Mouse (Mus musculus): Measurements from ENCODE around the gene Kcna5.

The Kcna5 gene

DNA sequence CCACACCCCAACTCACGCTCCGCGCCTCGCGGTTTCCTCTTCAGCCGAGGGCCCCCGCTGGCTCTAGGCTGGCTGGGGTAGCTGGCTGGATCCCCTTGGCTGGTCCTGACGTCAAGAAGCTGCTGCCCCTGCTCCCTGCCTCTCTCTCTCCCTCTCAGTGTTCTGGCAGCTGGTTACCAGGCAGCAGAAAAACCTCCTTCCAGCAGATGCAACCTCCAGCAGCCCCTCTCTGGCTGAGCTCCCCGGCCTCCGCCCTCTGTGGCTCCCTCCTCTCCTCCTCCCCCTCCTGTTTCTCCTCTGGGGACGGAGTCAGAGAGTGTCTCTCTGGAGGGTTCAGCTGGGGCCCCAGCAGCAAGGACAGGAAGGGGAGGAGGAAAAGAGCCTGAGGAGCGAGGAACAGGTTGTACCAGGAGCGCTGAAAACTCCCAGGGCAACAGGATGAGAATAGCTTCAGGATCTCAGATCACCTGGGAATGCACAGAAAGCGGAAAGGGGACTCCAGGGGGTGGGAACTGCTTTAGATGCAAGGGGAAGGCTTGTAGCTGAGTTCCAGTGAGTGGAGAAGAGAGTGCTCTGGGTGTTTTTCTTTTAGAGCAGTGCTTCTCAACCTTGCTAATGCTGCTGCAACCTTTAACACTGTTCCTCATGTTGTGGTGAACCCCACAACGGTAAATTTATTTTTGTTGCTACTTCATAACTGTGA, at the start of gene Kcna5:
Gene Kcna5 (minus strand): TSS at position 205 of the 703 bp plus-strand sequence.
- DNase-seq (ENCODE audit: low spot score in 2 of 2), result no peak

DNA sequence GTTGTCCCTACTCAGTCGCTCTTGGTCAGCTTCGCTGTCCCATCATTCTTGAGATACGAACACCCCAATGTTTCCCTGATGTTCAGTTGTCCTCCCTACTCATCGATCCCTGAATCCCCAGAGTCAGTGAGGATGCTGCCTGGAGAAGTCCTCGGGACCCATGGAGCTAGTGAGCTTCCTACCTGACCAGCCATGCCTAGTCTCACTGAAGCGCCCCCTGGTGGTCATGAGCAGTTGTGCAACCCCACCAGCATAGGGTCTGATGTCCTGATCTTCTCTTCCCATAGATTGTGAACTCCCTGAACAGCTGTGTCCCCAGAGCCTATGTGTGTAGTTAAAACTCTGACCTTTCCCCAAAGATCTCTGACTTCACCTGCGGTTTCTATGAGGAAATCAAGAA, 47.9 kb upstream of the Kcna5 start:
- peak; percentile 17 to 68 for DNase-seq (ENCODE audit: low spot score in 2 of 2)

DNA sequence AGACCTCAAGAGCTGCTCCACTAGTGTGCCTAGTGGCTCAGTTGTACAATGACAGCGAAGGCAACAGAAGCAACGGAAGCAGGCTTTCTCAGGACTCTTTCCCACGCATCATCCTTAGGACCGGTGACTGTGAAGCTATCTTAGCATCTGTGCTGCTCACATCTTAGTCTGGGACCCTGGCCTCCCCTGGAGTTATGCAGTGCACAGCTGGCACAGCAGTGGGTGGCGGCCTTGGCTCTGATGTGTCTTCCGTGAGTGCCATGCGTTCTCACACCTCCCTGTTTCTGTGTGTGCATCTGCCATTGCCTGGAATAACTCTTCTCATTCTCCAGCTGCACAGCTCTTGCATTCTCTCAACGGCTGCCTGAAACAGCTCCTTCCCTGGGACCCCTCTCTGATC, 46.4 kb upstream of the Kcna5 start:
- DNase-seq (ENCODE audit: low spot score in 2 of 2), result no peak

DNA sequence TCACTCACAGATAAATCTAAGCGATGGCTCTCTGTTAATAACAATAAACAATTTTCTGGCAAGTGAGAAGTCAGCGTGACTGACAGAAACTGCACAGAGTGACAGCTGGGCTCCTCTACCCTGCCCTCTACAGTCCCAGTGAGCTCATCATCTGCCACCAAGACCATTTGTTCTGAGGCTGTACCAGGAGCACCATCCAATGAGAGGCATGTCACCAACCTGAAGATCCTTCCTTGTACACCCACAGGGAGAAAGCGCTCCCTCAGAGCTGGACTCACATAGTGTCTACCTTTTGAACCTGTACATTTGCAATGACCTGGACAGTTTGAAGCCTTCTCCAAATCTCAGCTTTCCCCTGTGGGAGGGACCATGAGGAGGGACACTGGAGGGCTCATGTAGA, 45.4 kb upstream of the Kcna5 start:
- DNase-seq (ENCODE audit: low spot score in 2 of 2), result no peak

DNA sequence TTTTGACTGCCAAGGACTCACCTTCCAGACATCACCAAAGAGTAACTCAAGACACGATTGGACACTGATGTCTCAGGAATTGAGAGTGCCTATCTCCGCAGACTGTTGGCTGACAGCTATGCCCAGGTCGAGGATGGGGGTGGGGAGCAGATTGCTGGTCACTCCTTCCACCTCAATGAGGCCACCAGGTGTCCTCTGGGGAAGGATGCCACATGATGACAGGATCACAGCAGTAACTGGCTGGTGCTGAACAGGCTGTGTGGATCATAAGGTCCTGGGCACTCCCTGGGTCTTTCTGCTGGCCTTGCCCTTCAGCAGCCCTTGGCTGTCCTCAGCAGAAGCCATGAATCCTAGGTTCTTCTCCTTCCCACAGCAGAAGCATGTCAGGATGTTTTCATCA, 42.2 kb upstream of the Kcna5 start:
- DNase-seq (ENCODE audit: low spot score in 2 of 2), result no peak

DNA sequence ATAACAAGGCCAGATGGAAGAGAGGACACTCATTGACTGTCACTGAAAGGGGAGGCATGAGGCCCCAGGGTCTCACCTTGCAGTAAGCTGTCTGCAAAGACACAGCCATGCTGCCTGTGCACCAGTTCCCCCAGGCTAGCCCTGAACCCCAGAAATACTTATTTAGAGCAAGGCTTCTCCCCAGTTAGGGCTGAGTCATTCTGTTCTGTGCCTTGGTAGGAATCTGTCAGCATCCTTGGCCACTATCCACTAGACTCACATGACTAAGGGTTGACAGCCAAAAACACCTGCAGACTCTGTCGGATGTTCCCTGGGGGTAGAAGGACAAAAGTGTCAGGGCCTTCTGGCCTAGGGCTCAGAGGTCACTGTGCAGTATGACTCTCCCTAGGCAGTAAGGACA, 41.4 kb upstream of the Kcna5 start:
- DNase-seq (ENCODE audit: low spot score in 2 of 2), result no peak

DNA sequence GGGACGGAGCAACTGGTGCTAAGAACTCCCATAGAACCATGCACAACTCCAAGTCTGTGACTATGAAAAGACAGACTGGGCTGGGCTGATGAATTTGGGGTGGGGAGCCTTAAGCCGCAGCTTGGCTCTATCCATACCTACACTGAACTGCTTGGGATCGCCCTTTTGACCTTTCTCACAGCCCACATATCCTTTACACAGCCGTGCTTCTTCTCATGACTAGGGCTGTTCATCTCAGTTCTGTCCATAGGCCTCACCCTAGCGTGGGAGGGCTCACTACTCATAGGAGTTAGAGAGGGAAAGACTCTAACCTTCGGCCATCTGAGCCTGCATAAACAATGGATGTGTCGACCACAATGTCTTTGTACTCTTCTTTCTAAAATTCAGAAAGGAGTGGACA, 39.6 kb upstream of the Kcna5 start:
- no peak for DNase-seq (ENCODE audit: low spot score in 2 of 2)

DNA sequence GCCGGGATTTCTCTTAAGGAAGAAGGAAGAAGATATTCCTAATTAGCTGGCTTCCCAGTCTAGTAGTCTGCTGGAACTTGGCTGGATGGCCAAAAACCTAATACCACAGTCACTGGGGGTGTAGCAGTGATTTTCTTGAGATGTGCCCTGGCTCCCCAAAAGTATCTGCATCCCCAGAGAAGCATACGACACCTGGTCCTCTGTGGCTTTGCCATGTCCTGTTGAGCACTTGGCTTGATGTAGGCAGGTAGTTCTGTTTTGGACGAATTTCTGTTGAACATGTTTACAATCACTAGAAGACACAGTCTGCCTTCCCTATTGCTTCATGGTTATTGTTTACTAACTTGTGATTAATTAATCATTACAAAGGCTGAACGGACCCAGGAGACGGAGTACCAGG, 37.8 kb upstream of the Kcna5 start:
- no peak for DNase-seq (ENCODE audit: low spot score in 2 of 2)

DNA sequence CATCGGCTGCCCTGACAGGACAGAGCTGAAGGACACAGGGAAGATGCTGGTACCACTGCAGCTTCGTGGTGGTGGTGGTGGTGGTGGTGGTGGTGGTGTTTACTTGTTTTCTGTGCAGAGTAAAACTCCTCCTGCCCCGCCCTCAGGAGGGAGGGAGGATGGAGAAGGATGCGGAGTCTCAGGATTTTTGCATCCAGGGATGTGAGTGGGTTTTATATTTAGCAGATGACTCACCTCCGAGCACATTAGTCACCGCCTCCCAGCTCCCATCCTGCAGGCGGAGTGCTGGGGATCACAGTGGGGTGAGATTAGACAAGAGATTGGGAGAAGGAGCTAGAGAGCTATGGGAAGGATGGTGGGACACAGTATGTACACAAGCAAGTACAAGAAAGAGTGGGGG, 34.6 kb upstream of the Kcna5 start:
- DNase-seq (ENCODE audit: low spot score in 2 of 2), result no peak

DNA sequence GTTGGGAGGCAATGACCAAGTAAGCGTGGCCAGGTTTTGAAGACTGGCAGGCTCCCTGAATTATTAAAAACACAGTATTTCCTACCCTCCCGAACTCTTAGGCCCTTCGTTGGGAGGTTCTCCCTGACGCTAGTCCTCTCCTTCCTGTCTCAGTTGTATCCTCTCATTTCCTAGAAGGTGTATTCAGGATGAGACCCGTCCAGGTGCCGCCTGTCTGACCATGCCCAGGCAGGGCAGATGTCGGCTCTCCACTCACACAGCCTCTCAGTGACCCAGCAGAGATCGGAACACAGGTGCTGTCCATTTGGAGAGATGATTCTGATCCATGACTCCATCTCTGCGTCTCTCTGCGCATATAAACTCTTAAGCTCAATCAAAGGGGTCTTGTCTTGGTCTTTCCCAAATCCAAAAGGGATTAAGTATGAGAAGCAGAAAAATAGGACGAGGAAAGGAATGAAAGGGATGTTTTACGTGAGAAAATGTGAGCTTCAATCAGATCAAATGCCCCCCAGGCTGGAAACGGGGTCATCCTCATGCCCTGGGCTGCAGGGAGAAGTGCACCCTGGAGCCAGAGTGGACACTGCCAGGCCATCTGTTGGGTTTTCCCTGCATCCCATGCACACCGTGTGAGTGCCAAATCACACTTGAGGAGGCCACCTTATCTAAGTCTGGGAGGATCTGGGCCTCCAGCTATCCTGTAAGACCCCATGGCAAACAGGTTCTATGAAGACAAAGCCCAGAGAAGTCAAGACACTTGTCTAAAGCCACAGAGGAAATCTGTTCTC, 33.0 kb upstream of the Kcna5 start:
- DNase-seq (ENCODE audit: low spot score in 2 of 2), result no peak

DNA sequence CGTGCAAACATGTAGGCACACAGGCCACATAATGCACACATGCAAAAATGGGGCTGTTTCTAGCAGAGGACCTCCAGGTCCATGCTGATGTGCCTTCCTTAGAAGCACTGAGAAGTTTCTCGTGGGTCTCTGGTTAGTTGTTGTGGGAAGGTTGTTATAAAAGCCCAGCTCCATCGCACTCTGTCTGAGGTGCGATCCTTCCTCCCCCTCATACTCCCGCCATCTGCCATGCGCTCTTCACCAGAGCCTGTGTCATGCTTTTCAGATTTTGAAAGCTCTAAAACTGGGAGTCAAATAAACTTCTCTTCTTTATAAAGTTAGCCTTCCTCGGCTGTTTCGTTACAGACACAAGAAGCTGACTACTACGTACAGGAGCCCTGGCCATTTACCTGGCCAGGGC, 32.1 kb upstream of the Kcna5 start:
- DNase-seq (ENCODE audit: low spot score in 2 of 2), result no peak

DNA sequence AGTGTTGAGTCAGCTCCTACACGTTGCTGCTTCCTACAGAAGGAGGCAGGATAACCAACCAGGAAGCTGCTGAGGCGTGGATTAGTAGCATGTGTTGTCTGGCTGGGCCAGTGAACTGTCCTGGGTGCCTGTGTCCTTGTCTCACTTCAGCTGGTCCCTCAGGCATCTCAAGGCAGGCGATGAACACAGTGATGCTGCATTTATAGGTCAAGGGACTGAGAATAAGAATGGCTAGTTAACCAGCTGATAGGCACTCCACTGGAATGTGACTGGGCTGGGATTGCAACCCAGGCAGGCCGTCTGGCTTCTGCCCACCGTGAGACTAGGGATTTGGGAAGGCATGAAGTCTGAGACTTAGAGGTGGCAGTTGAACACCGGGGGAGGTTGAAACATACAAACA, 29.2 kb upstream of the Kcna5 start:
- DNase-seq (ENCODE audit: low spot score in 2 of 2), result no peak

DNA sequence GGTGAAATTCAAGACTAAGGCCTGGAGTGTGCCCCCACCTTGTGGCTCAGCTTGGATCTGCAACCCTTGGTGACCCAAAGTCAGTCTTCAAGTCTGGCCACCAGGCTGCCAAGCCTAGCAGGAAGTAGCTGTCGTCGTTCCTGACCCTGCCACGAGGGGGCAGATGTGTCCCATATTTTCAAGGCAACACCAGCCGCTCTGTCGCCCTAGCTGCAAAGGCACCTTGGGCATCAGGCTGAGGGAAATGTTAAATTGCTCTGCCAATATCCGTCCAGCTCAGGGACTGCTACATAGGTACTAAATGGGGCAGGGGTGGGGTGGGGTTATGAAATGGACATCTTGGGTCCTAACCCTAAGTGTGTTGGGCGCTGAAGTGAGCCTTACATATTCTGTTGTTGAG, 28.7 kb upstream of the Kcna5 start:
- peak; percentile 49 to 78 for DNase-seq (ENCODE audit: low spot score in 2 of 2)

DNA sequence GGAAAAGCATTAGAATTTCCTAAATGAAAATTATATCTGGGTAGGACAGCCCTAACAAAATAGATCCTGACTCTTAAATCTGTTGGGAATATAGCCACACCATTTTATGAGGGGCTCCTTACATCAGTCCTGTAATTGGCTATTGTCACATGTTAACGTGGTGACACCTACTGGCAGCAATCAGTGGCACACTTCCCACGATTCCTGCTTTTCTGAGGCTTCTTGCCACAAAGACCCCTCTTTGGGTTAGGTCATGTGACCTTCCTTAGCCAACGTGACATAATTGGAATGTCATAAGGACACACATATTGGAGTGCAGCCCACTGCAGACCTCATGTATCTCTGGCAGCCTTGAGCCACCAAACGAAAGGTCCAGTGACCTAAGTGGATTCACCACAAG, 26.5 kb upstream of the Kcna5 start:
- no peak for DNase-seq (ENCODE audit: low spot score in 2 of 2)

DNA sequence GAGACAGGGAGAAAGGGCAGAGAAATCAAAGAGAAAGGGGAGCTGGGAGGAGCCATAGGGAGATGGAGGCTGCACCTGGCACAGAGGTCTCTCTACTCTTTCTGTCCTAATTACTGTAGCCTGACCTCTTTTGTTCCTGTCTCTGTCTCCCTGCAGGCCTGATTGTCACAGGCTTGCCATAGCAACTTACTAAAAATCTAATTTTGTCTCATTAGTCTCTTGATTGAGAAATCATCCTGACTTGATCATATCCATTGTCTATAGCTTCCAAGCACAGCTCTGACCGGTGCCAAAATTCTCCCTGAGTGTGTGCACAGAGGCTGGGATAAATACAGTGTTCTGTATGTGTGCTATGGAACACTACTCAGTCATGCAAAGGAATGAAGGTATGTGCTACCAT, 25.5 kb upstream of the Kcna5 start:
- no peak for DNase-seq (ENCODE audit: low spot score in 2 of 2)

DNA sequence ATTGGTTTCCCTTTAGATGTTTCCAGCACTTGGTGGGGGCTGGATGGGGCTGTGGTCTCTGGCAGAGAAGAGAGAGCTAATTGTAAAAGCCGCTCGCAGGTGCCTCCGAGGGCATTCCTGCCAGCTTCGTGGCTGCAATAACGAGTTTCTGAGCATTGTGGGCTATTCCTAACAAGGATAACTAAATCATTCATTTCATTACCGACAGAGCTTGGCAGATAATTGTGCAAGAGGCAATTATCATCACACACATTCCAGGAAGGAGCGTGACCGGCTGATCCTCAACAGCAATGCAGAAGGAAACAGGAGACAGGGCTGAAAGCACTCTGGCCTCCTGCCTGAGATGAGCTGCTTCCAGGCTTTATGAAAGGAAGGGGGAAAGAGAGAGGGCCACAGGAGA, 24.8 kb upstream of the Kcna5 start:
- no peak for DNase-seq (ENCODE audit: low spot score in 2 of 2)

DNA sequence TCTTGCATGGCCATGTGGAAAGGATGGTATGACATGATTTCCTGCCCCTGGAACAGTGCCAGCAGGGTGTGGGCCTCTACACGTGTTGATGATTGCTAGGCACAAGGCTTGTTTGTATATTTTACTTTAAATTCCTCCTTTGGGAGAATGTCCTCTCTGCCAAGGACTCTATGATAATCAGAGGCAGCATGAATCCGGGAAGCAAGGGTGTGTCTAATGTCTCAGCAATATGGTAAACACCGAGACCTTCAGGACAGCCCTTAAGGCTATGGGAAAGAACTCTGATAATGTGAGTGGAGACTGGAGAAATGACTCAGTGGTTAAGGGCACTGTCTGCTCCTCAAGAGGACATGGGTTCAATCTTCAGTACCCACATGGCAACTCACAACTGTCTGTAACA, 23.1 kb upstream of the Kcna5 start:
- no peak for DNase-seq (ENCODE audit: low spot score in 2 of 2)

DNA sequence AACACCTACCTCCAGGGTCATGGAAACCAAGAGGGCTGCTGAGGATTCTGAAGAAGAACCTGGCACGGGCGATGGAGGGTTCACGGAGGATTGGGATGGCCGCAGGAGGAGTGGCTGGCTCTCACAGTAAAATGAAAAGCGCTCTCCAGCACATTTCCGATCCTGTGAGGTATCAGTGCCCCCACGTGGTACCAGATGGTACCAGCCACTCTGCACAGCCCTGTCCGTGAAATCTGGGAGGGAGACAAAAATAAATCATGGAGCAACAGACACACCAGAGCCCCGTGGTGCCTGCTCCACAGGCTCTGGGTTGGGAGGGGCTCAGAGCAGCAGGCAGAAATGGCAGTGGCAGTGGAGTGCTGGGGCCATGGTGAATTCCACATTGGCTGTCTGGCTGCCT, 18.6 kb upstream of the Kcna5 start:
- no peak for DNase-seq (ENCODE audit: low spot score in 2 of 2)

DNA sequence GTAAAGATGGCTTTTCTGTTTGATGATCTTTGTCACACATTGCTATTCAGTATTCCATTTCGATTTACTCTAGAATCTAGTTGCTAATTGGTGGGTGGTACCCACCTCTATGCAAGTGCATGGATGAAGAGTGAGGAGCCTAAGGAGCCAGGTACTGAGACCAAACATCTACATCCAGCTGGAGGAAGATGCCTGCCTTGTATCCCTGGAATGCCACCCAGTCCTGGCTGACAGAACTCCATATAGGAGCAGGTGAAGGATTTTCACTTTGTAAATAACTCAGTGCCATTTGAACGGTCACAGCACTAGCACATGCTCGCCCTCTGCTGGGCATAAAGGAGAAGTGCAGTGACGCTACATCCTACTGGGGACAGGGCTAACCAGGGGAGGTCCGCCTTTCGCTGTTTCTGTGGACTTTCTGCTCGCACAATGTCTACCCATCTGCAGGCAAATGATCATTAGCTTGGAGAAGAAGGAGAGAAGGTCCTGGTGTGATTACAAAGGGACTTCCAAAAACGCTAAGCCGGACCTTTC, 16.7 kb upstream of the Kcna5 start:
- DNase-seq (ENCODE audit: low spot score in 2 of 2), result no peak

DNA sequence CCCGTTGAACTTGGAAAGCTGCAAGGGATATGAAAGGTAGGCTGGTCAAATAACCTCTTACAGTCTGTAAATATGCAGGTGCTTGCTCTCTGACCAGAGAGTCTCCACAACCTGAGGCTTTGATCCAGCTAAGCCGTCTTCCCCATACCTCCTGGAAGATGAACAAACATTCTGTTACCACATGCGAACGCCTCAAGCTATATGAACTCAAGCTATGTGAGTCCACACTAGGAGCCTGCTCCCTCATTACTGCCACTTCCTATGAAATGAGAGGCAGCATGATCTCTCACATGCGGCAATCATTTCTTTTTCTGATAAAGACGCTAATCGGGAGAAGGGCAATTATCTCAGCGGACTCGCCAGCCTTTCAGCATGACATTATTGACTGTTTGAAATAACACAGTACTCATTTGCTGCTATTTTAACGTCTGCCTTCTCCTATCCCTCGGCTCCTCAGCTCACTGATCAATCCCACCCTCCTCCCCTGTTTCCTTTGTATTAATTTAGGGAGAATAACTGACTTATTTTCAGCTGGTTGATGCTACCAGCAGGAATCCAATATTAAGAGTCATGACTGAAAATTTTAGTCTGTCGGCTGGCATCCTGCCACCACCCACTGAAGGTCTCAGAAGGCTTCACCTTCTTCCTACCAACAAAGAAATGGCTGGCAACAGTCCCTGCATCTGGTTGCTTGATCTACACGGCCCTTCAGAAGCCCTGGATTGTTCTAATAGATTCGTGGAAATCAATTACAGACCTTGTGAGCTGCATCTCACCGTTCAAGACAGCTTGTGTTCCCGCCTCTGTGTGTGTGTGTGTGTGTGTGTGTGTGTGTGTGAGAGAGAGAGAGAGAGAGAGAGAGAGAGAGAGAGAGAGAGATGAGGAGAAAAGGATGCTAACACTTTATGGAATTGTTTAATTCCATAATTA, 9.2 kb upstream of the Kcna5 start:
- no peak for DNase-seq (ENCODE audit: low spot score in 2 of 2)

DNA sequence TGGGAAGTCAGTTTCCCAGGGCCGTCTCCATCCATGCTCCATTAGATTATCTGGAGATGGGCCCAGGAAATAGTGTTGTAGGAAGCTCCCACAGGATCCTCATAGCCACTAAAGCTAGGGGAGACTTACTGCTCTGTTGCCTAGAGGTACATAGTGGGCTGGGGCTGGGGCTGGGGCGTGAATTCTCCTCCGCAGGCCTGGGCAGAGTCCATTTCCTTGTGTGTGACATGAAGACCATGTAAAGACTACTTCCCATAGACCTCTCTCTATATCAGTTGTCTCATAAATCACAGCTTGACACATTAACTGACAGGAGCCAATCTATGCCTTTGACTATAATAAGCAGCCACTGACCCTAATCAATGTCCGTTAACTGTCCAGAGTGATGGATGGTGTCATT, 7.5 kb upstream of the Kcna5 start:
- no peak for DNase-seq (ENCODE audit: low spot score in 2 of 2)

DNA sequence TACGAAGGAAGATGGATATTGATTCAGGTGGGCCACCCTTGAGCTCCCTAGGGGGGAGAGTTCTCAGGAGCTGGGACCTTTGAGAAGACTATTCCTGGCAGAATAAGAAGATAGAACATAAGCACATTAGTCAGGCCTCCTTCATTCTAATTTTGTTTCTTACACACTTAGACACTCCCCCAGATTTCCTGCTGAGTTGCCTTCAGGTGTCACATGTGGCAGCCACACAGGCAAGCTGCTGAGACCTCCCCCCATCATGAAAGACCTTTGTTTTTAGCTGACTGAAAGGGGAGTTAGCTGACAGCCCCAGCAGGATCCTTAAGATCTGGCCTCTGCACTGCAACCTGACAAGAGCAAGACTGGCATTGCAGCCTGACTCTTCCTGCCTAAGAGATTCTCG, 2.3 kb upstream of the Kcna5 start:
- no peak for DNase-seq (ENCODE audit: low spot score in 2 of 2)

All from spleen, postnatal 4 days (tissue).